Mouse (Mus musculus) thymus, adult 2 months (tissue): ENCODE measurements around the gene Pla2g2f.

Source experiments
- CTCF ChIP-seq: fragments of 200-500 bp; IDR thresholded peaks from 2 replicates; pipeline ENCODE4 v1.5.1; 2012; ENCODE audit warnings: mild to moderate bottlenecking, control low read depth, low read length, moderate library complexity, borderline replicate concordance; ENCODE audit not compliant: control insufficient read depth, poor library complexity, insufficient read depth; ENCODE audit errors: extremely low read depth
- POLR2A ChIP-seq: fragments of 200-500 bp; IDR thresholded peaks from 2 replicates; pipeline ENCODE4 v1.6.1; 2012; ENCODE audit warnings: mild to moderate bottlenecking, low read length, control low read depth, moderate library complexity; ENCODE audit not compliant: control insufficient read depth, poor library complexity, insufficient read depth; ENCODE audit errors: extremely low read depth

DNA sequence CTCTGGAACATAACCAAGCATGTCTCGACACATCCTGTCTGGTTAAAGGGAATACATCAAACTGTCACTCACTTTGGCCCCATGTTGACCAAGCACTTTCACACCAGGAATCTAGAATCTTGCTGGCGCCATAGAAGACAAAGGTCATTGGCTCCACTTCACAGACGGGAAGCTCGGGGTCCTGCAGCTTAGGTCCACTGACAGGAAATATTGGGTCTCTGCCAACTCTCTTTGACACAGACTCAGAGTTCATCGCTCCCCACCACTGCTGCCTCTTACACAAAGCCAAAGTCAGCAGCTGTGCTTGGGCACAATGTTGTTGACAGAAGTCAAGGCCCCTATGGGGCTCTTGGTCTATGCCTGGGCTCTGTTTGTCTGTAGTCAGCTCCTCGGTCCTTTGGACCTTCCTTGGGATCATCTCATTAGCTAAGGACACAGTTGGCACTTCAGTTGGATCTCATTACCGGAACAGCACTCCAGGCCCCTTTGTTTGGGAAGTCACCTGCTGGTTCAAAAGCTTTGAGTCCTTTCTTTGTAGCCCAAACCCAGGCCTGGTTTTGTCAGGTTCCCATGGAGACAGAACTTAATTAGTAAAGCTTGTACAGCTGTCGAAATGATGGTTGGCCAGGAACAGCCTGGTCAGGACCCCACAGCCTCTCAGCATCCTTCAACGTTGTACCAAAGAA, 28.3 kb downstream of the Pla2g2f start:
- TF ChIP-seq CTCF (no peak), POLR2A (no peak)
